Comparison of ENCODE assay signal across 23 mouse cellular contexts in the genomic region with DNA sequence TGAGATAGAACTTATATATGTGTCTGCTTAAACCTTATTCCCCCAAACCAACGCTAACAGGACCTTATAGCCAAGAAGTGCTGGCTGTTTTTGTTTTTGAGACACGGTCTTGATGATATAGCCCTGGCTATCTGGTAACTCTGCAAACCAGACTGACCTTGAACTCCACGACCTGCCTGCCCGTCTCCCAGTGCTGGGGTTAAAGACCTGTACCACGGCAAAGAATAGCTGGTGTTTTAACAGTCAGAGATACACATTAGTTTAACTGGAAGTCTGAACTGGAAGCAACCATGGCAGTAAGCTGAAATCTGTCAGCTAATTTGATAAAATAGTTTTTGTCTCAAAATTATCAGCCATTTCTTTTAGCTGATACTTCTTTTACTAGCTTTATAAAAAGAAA.
"Had no signal": no experiment of that assay in that cellular context is flagged by ENCODE, and none has a peak within 500 bp of the region (broad histone marks: within the 10 kb centered on the region; RNA-seq: fewer than 3 reads in every experiment).

No protein-coding gene starts in this region.

- H3K4me1 ChIP-seq: hindbrain, embryonic 13.5 days; hindbrain, embryonic 15.5 days had no signal

- DNase-seq: forebrain, postnatal 0 days; gastrocnemius, postnatal 14 days; gastrocnemius, postnatal 36 days; heart, adult 11 months; heart, adult 2 months; heart, postnatal 10 days; kidney, adult 11 months; kidney, adult 2 months; kidney, adult 9 months; kidney, postnatal 14 days; kidney, postnatal 36 days; layer of hippocampus, adult 9-11 months; layer of hippocampus, postnatal 36 days; left cerebral cortex, postnatal 4 days had no signal

- H3K4me2 ChIP-seq: heart, embryonic 12.5 days; hindbrain, embryonic 13.5 days; hindbrain, embryonic 15.5 days; kidney, embryonic 15.5 days; limb, embryonic 13.5 days; limb, embryonic 15.5 days had no signal

- H3K9me3 ChIP-seq: heart, embryonic 12.5 days; hindbrain, embryonic 13.5 days; hindbrain, embryonic 15.5 days; kidney, embryonic 15.5 days; limb, embryonic 13.5 days; limb, embryonic 15.5 days had no signal

- H3K27ac ChIP-seq: heart, adult 2 months; hindbrain, embryonic 13.5 days; hindbrain, embryonic 15.5 days; hindbrain, postnatal 0 days; kidney, embryonic 15.5 days; kidney, postnatal 0 days; limb, embryonic 13.5 days; limb, embryonic 15.5 days had no signal

- H3K4me3 ChIP-seq: heart, adult 2 months; heart, embryonic 12.5 days; hindbrain, embryonic 13.5 days; hindbrain, embryonic 15.5 days; kidney, embryonic 15.5 days; limb, embryonic 13.5 days; limb, embryonic 15.5 days had no signal

- H3K27me3 ChIP-seq: heart, embryonic 12.5 days; hindbrain, embryonic 13.5 days; hindbrain, embryonic 15.5 days; kidney, embryonic 15.5 days; limb, embryonic 13.5 days; limb, embryonic 15.5 days had no signal

- ATAC-seq: forebrain, postnatal 0 days; hindbrain, postnatal 0 days; intestine, embryonic 16.5 days had no signal

- H3K36me3 ChIP-seq: heart, embryonic 12.5 days; hindbrain, embryonic 13.5 days; hindbrain, embryonic 15.5 days; kidney, embryonic 15.5 days; limb, embryonic 13.5 days; limb, embryonic 15.5 days had no signal

- H3K9ac ChIP-seq: forebrain, postnatal 0 days; heart, embryonic 12.5 days; hindbrain, embryonic 13.5 days; hindbrain, embryonic 15.5 days; kidney, embryonic 15.5 days; limb, embryonic 13.5 days; limb, embryonic 15.5 days had no signal
